Mouse (Mus musculus) heart, embryonic 15.5 days (tissue): ENCODE measurements at regions not wholly inside any gene's neighbourhood (a gene's known extent, or its start where the extent isn't known, plus 50 kb on each side); places are given as distances from the start of the nearest gene placed in this dataset.

ENCODE experiments used
- ATAC-seq: fragments of 200-750 bp; cut with Nextera tagmentation; replicated peaks from 2 replicates; pipeline ENCODE4 v1.8.0; 2017; ENCODE audit warnings: low read depth, moderate TSS enrichment; ENCODE audit not compliant: insufficient number of reproducible peaks, insufficient read depth, low FRiP score
- H3K27ac ChIP-seq: fragments of 300-500 bp; sonication (generic); 2 replicates; pipeline ENCODE4 v1.5.1; 2015; ENCODE audit warnings: mild to moderate bottlenecking, inconsistent platforms
- H3K27me3 ChIP-seq: fragments of 300-500 bp; sonication (generic); 2 replicates; pipeline ENCODE4 v1.6.1; 2015; ENCODE audit warnings: inconsistent platforms
- H3K36me3 ChIP-seq: fragments of 300-500 bp; sonication (generic); 2 replicates; pipeline ENCODE4 v1.6.1; 2015; ENCODE audit warnings: mild to moderate bottlenecking, inconsistent platforms
- H3K4me1 ChIP-seq: fragments of 300-500 bp; sonication (generic); replicated peaks from 2 replicates; pipeline ENCODE4 v1.6.1; 2015; ENCODE audit warnings: inconsistent platforms
- H3K4me2 ChIP-seq: fragments of 300-500 bp; sonication (generic); 2 replicates; pipeline ENCODE4 v1.6.1; 2015; ENCODE audit warnings: inconsistent platforms, mild to moderate bottlenecking, moderate library complexity
- H3K4me3 ChIP-seq: fragments of 300-500 bp; sonication (generic); 2 replicates; pipeline ENCODE4 v1.5.1; 2015; ENCODE audit warnings: mild to moderate bottlenecking, inconsistent platforms
- H3K9ac ChIP-seq: fragments of 300-500 bp; sonication (generic); 2 replicates; pipeline ENCODE4 v1.6.1; 2015; ENCODE audit warnings: mild to moderate bottlenecking, inconsistent platforms
- H3K9me3 ChIP-seq: fragments of 300-500 bp; sonication (generic); replicated peaks from 2 replicates; pipeline ENCODE4 v1.6.1; 2016; ENCODE audit warnings: inconsistent platforms
- WGBS: fragments of 180-500 bp; shearing (Covaris S2); methylation state at CpG from one replicate; pipeline ENCODE4 v1.1.7; 2015; ENCODE audit warnings: mixed read lengths; 5-methylcytosine and 5-hydroxymethylcytosine counted together

DNA sequence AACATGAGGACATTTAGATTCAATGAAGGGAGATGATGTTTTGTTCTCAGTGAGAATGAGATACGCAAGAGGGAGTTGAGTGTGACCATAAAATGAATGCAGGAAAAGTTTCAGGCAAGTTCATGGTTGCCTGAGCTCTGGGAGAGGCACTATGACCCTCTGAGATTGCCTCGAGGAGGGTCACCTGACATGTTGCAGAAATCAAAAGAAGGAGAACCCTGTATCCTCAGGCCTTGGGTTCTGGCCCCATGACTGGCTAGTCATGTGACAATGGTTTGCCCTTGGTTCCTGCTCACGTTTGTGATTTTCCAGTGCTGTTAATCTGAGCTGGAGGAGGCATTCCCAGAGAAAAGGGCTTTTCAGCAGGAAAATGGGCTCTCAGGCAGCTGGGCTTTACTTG is 98.9 kb downstream of the Mab21l3 start:
- Histone ChIP-seq H3K4me2 (no peak overlapping the region), H3K9me3 (no peaks in the 10 kb centered on the region), H3K36me3 (no peaks in the 10 kb centered on the region), H3K4me3 (no peak overlapping the region), H3K4me1 (no peaks in the 10 kb centered on the region), H3K9ac (no peak overlapping the region), H3K27me3 (no peaks in the 10 kb centered on the region), H3K27ac (no peak overlapping the region)
- WGBS, result 53% methylated on average over 3 of the region's 3 CpGs
- ATAC-seq, result no peak

DNA sequence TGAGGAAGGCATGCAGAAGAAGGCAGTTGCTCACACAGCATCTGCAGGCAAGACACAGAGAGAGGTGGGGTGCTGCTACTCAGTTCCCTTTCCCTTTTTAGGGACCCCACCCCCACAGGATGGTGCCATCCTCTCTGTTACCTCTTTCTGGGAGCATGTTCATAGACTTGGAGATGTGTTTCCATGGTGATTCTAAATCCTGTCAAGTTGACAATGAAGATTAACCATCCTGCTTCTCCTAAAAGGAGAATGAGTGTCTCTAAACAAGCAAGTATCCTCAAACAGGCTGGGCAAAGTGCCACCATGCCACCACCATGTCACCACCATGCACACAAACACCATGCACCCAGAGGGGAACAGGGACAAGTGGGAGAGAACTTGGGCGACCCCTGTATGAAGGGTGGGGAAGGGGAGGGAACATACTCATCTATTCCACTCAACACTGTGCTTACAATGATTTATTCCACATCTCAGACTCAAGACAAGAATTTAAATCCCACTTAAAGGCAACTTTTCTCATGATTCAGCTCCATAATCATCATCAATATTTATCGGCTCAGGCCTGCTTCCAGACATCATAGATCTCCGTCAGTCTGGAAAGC is 99.6 kb downstream of the Mab21l3 start:
- H3K9me3 ChIP-seq, result no peaks in the 10 kb centered on the region
- H3K4me3 ChIP-seq, result no peak overlapping the region
- WGBS, result 74% methylated on average over 3 of the region's 3 CpGs
- H3K27me3 ChIP-seq, result no peaks in the 10 kb centered on the region
- H3K4me2 ChIP-seq, result no peak overlapping the region
- H3K9ac ChIP-seq, result no peak overlapping the region
- no peak for ATAC-seq
- H3K4me1 ChIP-seq, result no peaks in the 10 kb centered on the region
- no peaks in the 10 kb centered on the region for H3K36me3 ChIP-seq
- H3K27ac ChIP-seq, result no peak overlapping the region

GRCm38 (mm10) chr3:101748186-101748585 is 100.6 kb downstream of the Mab21l3 start:
- ATAC-seq, result no peak
- Histone ChIP-seq H3K9me3 (no peaks in the 10 kb centered on the region), H3K27me3 (no peaks in the 10 kb centered on the region), H3K4me1 (no peaks in the 10 kb centered on the region), H3K27ac (no peak overlapping the region), H3K36me3 (no peaks in the 10 kb centered on the region), H3K4me2 (no peak overlapping the region), H3K9ac (no peak overlapping the region), H3K4me3 (no peak overlapping the region)
- WGBS, result 44% methylated on average over 4 of the region's 4 CpGs

- H3K27ac ChIP-seq, result no peak overlapping the region
- H3K9ac ChIP-seq, result no peak overlapping the region
- no peaks in the 10 kb centered on the region for H3K36me3 ChIP-seq
- WGBS, result 69% methylated on average over 4 of the region's 4 CpGs
- H3K4me1 ChIP-seq, result no peaks in the 10 kb centered on the region
- no peak overlapping the region for H3K4me3 ChIP-seq
- no peak overlapping the region for H3K4me2 ChIP-seq
- ATAC-seq, result no peak
- H3K27me3 ChIP-seq, result no peaks in the 10 kb centered on the region
- H3K9me3 ChIP-seq, result no peaks in the 10 kb centered on the region
Observed at GRCm38 (mm10) chr3:101740906-101741305, 107.9 kb downstream of the Mab21l3 start.

GRCm38 (mm10) chr3:101737197-101737596 is 111.6 kb downstream of the Mab21l3 start:
- H3K4me1 ChIP-seq, result no peaks in the 10 kb centered on the region
- no peak overlapping the region for H3K4me2 ChIP-seq
- H3K27ac ChIP-seq, result no peak overlapping the region
- no peak overlapping the region for H3K9ac ChIP-seq
- WGBS, result 87% methylated on average over 6 of the region's 6 CpGs
- H3K36me3 ChIP-seq, result no peaks in the 10 kb centered on the region
- H3K4me3 ChIP-seq, result no peak overlapping the region
- no peak for ATAC-seq
- H3K9me3 ChIP-seq, result peaks cover 8% of the 10 kb centered on the region; the same call in 1 of the 2 replicates
- no peaks in the 10 kb centered on the region for H3K27me3 ChIP-seq

DNA sequence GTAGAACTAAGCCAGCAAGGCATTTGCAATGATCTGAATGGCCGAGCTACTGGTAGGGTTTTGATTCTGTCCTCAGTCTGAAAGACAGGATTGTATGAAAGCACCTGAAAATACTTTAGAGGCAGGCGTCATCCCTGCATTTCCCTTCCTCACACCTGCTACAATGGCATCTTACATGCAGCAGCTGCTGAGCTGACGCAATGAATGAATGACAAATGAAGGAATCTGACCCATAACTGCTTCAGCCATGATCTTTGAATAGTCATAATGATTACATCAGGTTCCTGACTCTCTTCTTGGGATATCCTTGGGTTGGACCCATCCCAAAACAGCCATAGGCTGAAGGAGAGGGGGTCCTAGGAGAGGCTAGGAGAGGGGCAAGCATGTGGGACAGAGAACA is 119.7 kb downstream of the Mab21l3 start:
- 80% methylated on average over 3 of the region's 3 CpGs for WGBS
- no peak overlapping the region for H3K4me3 ChIP-seq
- no peak for ATAC-seq

DNA sequence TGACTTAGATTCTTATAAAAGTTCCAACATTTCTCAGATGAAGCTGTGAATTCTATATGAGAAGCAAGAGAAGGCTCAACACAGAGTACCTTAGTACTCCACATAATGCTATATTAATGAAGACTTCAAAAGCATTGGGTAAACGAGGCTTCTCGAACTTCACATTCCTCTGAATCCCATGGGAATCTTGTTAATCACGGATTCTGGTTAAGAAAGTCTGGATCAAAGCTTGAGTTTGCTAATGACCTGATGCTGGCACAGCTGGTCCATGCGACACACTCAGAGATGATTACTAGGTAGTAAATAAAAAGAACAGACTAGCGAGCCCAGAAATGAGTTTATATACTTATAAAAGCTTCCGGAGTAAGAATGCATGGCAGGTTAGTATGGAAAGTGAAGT is 118.4 kb upstream of the Atp1a1 start:
- no peaks in the 10 kb centered on the region for H3K36me3 ChIP-seq
- no peak for ATAC-seq
- no peaks in the 10 kb centered on the region for H3K27me3 ChIP-seq
- no peak overlapping the region for H3K27ac ChIP-seq
- no peak overlapping the region for H3K4me3 ChIP-seq
- WGBS, result 60% methylated on average over 6 of the region's 6 CpGs
- no peak overlapping the region for H3K4me2 ChIP-seq
- H3K9me3 ChIP-seq, result no peaks in the 10 kb centered on the region
- no peaks in the 10 kb centered on the region for H3K4me1 ChIP-seq
- no peak overlapping the region for H3K9ac ChIP-seq

More for the DNA sequence above, 119.7 kb downstream of the Mab21l3 start:
- Histone ChIP-seq H3K9ac (no peak overlapping the region), H3K4me2 (no peak overlapping the region), H3K36me3 (no peaks in the 10 kb centered on the region), H3K27ac (no peak overlapping the region), H3K9me3 (peaks cover 8% of the 10 kb centered on the region; the same call in 1 of the 2 replicates), H3K4me1 (no peaks in the 10 kb centered on the region), H3K27me3 (no peaks in the 10 kb centered on the region)

DNA sequence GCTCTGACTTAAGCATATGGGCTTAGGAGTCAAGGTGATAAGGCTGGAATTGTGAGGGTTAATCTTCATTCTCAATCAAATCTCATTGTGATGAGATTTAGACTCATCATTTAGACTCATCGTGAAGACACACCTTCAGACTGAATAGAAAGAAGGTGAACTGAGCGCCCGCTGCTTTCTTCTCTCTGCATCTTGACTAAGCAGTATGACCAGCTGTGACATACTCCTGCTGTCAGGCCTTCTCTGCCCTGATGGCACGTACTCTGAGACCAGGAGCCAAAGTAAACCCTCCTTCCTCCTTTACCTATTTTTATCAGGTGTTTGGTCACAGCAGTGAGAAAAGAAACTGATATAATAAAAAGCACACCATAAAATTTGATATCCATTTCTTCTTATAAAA is 117.5 kb upstream of the Atp1a1 start:
- H3K4me1 ChIP-seq, result no peaks in the 10 kb centered on the region
- no peak for ATAC-seq
- no peak overlapping the region for H3K4me2 ChIP-seq
- H3K27me3 ChIP-seq, result no peaks in the 10 kb centered on the region
- WGBS, result 85% methylated on average over 4 of the region's 4 CpGs
- H3K4me3 ChIP-seq, result no peak overlapping the region
- H3K27ac ChIP-seq, result no peak overlapping the region
- no peak overlapping the region for H3K9ac ChIP-seq
- H3K9me3 ChIP-seq, result no peaks in the 10 kb centered on the region
- H3K36me3 ChIP-seq, result no peaks in the 10 kb centered on the region

GRCm38 (mm10) chr3:101715416-101715815 is 110.9 kb upstream of the Atp1a1 start:
- Histone ChIP-seq H3K4me1 (peaks cover 38% of the 10 kb centered on the region), H3K9ac (no peak overlapping the region), H3K27me3 (no peaks in the 10 kb centered on the region), H3K9me3 (no peaks in the 10 kb centered on the region), H3K36me3 (no peaks in the 10 kb centered on the region), H3K4me2 (no peak overlapping the region), H3K4me3 (no peak overlapping the region), H3K27ac (no peak overlapping the region)
- ATAC-seq, result no peak

- Histone ChIP-seq H3K27me3 (no peaks in the 10 kb centered on the region), H3K9ac (no peak overlapping the region), H3K36me3 (no peaks in the 10 kb centered on the region), H3K4me1 (peaks cover 40% of the 10 kb centered on the region), H3K4me3 (no peak overlapping the region), H3K9me3 (no peaks in the 10 kb centered on the region), H3K27ac (no peak overlapping the region), H3K4me2 (no peak overlapping the region)
- ATAC-seq, result no peak
- 68% methylated on average over 5 of the region's 5 CpGs for WGBS
Observed at GRCm38 (mm10) chr3:101714810-101715209, 110.3 kb upstream of the Atp1a1 start.

DNA sequence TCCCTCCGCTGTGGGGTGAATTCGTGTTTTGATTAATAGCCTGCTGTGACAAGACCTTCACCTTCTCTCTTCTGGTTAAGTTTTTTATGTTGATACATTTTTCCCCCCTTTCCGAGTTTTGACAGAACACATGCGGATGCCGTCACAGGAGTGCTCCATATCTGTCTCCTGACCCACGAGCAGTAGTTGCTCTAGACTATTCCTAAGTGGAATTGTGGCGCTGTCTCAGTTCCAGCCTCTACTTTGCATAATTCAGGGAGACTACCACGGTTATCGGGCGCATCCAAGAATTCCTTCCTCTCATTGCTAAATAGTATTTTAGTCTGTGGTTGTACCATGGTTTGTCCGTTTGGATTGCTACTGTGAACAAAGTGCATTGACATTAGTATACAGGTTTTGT is 109.2 kb upstream of the Atp1a1 start:
- Histone ChIP-seq H3K27ac (peak overlapping the region; percentile 77), H3K4me3 (no peak overlapping the region), H3K36me3 (no peaks in the 10 kb centered on the region), H3K9me3 (no peaks in the 10 kb centered on the region), H3K27me3 (no peaks in the 10 kb centered on the region), H3K4me1 (peaks cover 52% of the 10 kb centered on the region), H3K4me2 (peak overlapping the region; percentile 49; the same call in 1 of the 2 replicates), H3K9ac (no peak overlapping the region)
- WGBS, result 59% methylated on average over 11 of the region's 11 CpGs
- ATAC-seq, result no peak

GRCm38 (mm10) chr3:101713138-101713638 is 108.7 kb upstream of the Atp1a1 start:
- ATAC-seq, result no peak
- no peak overlapping the region for H3K4me3 ChIP-seq
- H3K4me1 ChIP-seq, result peaks cover 52% of the 10 kb centered on the region

More at GRCm38 (mm10) chr3:101713138-101713638, 108.7 kb upstream of the Atp1a1 start:
- Histone ChIP-seq H3K27me3 (no peaks in the 10 kb centered on the region), H3K4me2 (peak overlapping the region; percentile 49), H3K9ac (peak overlapping the region; percentile 24; the same call in 1 of the 2 replicates), H3K9me3 (no peaks in the 10 kb centered on the region), H3K27ac (peak overlapping the region; percentile 77), H3K36me3 (no peaks in the 10 kb centered on the region)
- WGBS, result 18% methylated on average over 11 of the region's 11 CpGs
